Mouse (Mus musculus): ENCODE data around the gene Nlgn2. TPM values are rescaled to one million over a fixed set of nuclear protein-coding genes. Genes with fewer than 3 reads are reported as not detected.
A peak's percentile ranks its signal among the peaks of the same experiment; 100 is the strongest.

Nlgn2 gene
- 11.5 and 11.8 TPM in 2 replicates for polyA plus RNA-seq (2015; fragmentation: Nextera tagmentation; extraction: Ambion mirVana)

GRCm38 (mm10) chr11:69837604-69837951 lies at the start of gene Nlgn2:
Gene Nlgn2, minus strand, starts transcription at chr11:69837784.
- Histone ChIP-seq H3K27me3 (peaks cover 25% of the 10 kb centered on the region; the same call in 1 of the 2 replicates), H3K4me1 (peaks cover 43% of the 10 kb centered on the region), H3K4me2 (replicated peaks) (peak within 1 kb of the TSS; percentile 93), H3K9me3 (no peaks in the 10 kb centered on the region), H3K27ac (peak within 1 kb of the TSS; percentile 93), H3K9ac (peak within 1 kb of the TSS; percentile 91), H3K36me3 (peaks cover 14% of the 10 kb centered on the region), H3K4me3 (peak within 1 kb of the TSS; percentile 81)
- under 1% methylated on average over 32 of the region's 32 CpGs for WGBS
- ATAC-seq (ENCODE audit: low FRiP score, low read depth) = no peak

- H3K27me3 ChIP-seq = no peaks in the 10 kb centered on the region
- no peak overlapping the region for H3K4me2 ChIP-seq (replicated peaks)
- WGBS = 69% methylated on average over 8 of the region's 8 CpGs
These were observed 49.5 kb upstream of the Nlgn2 start for GRCm38 (mm10) chr11:69886907-69887635.

GRCm38 (mm10) chr11:69884663-69885062 lies 47.1 kb upstream of the Nlgn2 start:
- Histone ChIP-seq H3K4me1 (peaks cover 14% of the 10 kb centered on the region), H3K9ac (no peak overlapping the region), H3K27me3 (no peaks in the 10 kb centered on the region), H3K27ac (no peak overlapping the region), H3K4me3 (no peak overlapping the region), H3K4me2 (replicated peaks) (0 out of 2 replicates have a peak overlapping the region, but pooled peaks have one; percentile 9), H3K36me3 (no peaks in the 10 kb centered on the region), H3K9me3 (no peaks in the 10 kb centered on the region)
- no peak for ATAC-seq (ENCODE audit: low FRiP score, low read depth)
- WGBS = 81% methylated on average over 8 of the region's 8 CpGs

More at GRCm38 (mm10) chr11:69886907-69887635, 49.5 kb upstream of the Nlgn2 start:
- H3K4me3 ChIP-seq = no peak overlapping the region
- H3K27ac ChIP-seq = no peak overlapping the region
- H3K9me3 ChIP-seq = no peaks in the 10 kb centered on the region
- H3K4me1 ChIP-seq = 0 out of 2 replicates have a peak, but pooled peaks cover 1% of the 10 kb centered on the region
- ATAC-seq (ENCODE audit: low FRiP score, low read depth) = no peak
- no peak overlapping the region for H3K9ac ChIP-seq
- H3K36me3 ChIP-seq = no peaks in the 10 kb centered on the region

GRCm38 (mm10) chr11:69884240-69884639 lies 46.7 kb upstream of the Nlgn2 start:
- Histone ChIP-seq H3K4me1 (peaks cover 18% of the 10 kb centered on the region), H3K27me3 (no peaks in the 10 kb centered on the region), H3K27ac (no peak overlapping the region), H3K9me3 (no peaks in the 10 kb centered on the region), H3K36me3 (no peaks in the 10 kb centered on the region), H3K9ac (no peak overlapping the region; the same call in 1 of the 2 replicates), H3K4me2 (replicated peaks) (no peak overlapping the region), H3K4me3 (no peak overlapping the region)
- WGBS = 76% methylated on average over 9 of the region's 9 CpGs
- no peak for ATAC-seq (ENCODE audit: low FRiP score, low read depth)

GRCm38 (mm10) chr11:69883527-69884151 lies 46.1 kb upstream of the Nlgn2 start:
- H3K36me3 ChIP-seq = no peaks in the 10 kb centered on the region
- peaks cover 22% of the 10 kb centered on the region for H3K4me1 ChIP-seq
- no peak overlapping the region for H3K4me3 ChIP-seq
- no peak overlapping the region for H3K27ac ChIP-seq
- no peak for ATAC-seq (ENCODE audit: low FRiP score, low read depth)
- no peak overlapping the region; the same call in 1 of the 2 replicates for H3K9ac ChIP-seq
- H3K4me2 ChIP-seq (replicated peaks) = no peak overlapping the region
- WGBS = 81% methylated on average over 8 of the region's 8 CpGs
- H3K9me3 ChIP-seq = no peaks in the 10 kb centered on the region
- no peaks in the 10 kb centered on the region for H3K27me3 ChIP-seq

- H3K27me3 ChIP-seq = no peaks in the 10 kb centered on the region
- peaks cover 27% of the 10 kb centered on the region for H3K4me1 ChIP-seq
- H3K4me3 ChIP-seq = no peak overlapping the region
- H3K36me3 ChIP-seq = no peaks in the 10 kb centered on the region
- 59% methylated on average over 4 of the region's 4 CpGs for WGBS
- ATAC-seq (ENCODE audit: low FRiP score, low read depth) = no peak
- H3K9me3 ChIP-seq = no peaks in the 10 kb centered on the region
- H3K27ac ChIP-seq = no peak overlapping the region
- no peak overlapping the region for H3K9ac ChIP-seq
- no peak overlapping the region for H3K4me2 ChIP-seq (replicated peaks)
These were observed 45.5 kb upstream of the Nlgn2 start for GRCm38 (mm10) chr11:69883066-69883465.

GRCm38 (mm10) chr11:69881787-69882670 lies 44.4 kb upstream of the Nlgn2 start:
- 60% methylated on average over 21 of the region's 21 CpGs for WGBS
- Histone ChIP-seq H3K9ac (peak overlapping the region; percentile 77), H3K27me3 (no peaks in the 10 kb centered on the region), H3K4me3 (peak overlapping the region; percentile 56), H3K36me3 (no peaks in the 10 kb centered on the region), H3K4me1 (peaks cover 31% of the 10 kb centered on the region), H3K9me3 (no peaks in the 10 kb centered on the region), H3K4me2 (replicated peaks) (peak overlapping the region; percentile 88), H3K27ac (peak overlapping the region; percentile 88)
- ATAC-seq (ENCODE audit: low FRiP score, low read depth) = no peak

- WGBS = under 1% methylated on average over 46 of the region's 46 CpGs
- Histone ChIP-seq H3K4me2 (replicated peaks) (peak within 1 kb of the TSS; percentile 88), H3K4me3 (peak within 1 kb of the TSS; percentile 56)
These were observed 43.4 kb upstream of the Nlgn2 start, which contains the start of gene Kctd11 for GRCm38 (mm10) chr11:69880853-69881603. Gene Kctd11, minus strand, starts transcription at chr11:69881406.

GRCm38 (mm10) chr11:69880506-69880852 lies 42.9 kb upstream of the Nlgn2 start:
- Histone ChIP-seq H3K4me3 (peak overlapping the region; percentile 56), H3K9me3 (no peaks in the 10 kb centered on the region), H3K4me2 (replicated peaks) (peak overlapping the region; percentile 88), H3K9ac (peak overlapping the region; percentile 77), H3K4me1 (peaks cover 46% of the 10 kb centered on the region), H3K27me3 (no peaks in the 10 kb centered on the region), H3K27ac (peak overlapping the region; percentile 88), H3K36me3 (no peaks in the 10 kb centered on the region)
- peak; percentile 42 for ATAC-seq (ENCODE audit: low FRiP score, low read depth)
- WGBS = under 1% methylated on average over 18 of the region's 18 CpGs

More at GRCm38 (mm10) chr11:69880853-69881603, 43.4 kb upstream of the Nlgn2 start, which contains the start of gene Kctd11:
- Histone ChIP-seq H3K27me3 (no peaks in the 10 kb centered on the region), H3K27ac (peak within 1 kb of the TSS; percentile 88), H3K4me1 (peaks cover 41% of the 10 kb centered on the region), H3K9ac (peak within 1 kb of the TSS; percentile 77), H3K9me3 (no peaks in the 10 kb centered on the region), H3K36me3 (no peaks in the 10 kb centered on the region)
- peak; percentile 88 for ATAC-seq (ENCODE audit: low FRiP score, low read depth)

GRCm38 (mm10) chr11:69879711-69880110 lies 42.1 kb upstream of the Nlgn2 start:
- H3K36me3 ChIP-seq = no peaks in the 10 kb centered on the region
- H3K27ac ChIP-seq = no peak overlapping the region
- no peak for ATAC-seq (ENCODE audit: low FRiP score, low read depth)
- WGBS = 48% methylated on average over 15 of the region's 15 CpGs
- H3K9ac ChIP-seq = peak overlapping the region; percentile 77
- H3K4me2 ChIP-seq (replicated peaks) = peak overlapping the region; percentile 88
- H3K27me3 ChIP-seq = no peaks in the 10 kb centered on the region
- H3K4me3 ChIP-seq = peak overlapping the region; percentile 56
- H3K4me1 ChIP-seq = peaks cover 46% of the 10 kb centered on the region
- no peaks in the 10 kb centered on the region for H3K9me3 ChIP-seq

- WGBS = 89% methylated on average over 6 of the region's 6 CpGs
- ATAC-seq (ENCODE audit: low FRiP score, low read depth) = no peak
- no peaks in the 10 kb centered on the region for H3K9me3 ChIP-seq
- H3K4me2 ChIP-seq (replicated peaks) = peak overlapping the region; percentile 88
- H3K36me3 ChIP-seq = no peaks in the 10 kb centered on the region
- peaks cover 46% of the 10 kb centered on the region for H3K4me1 ChIP-seq
- H3K27me3 ChIP-seq = no peaks in the 10 kb centered on the region
- H3K4me3 ChIP-seq = 0 out of 2 replicates have a peak overlapping the region, but pooled peaks have one; percentile 56
- H3K27ac ChIP-seq = no peak overlapping the region
- H3K9ac ChIP-seq = peak overlapping the region; percentile 77
These were observed 41.4 kb upstream of the Nlgn2 start for GRCm38 (mm10) chr11:69878952-69879351.

All from limb, embryonic 13.5 days (tissue).